Mouse (Mus musculus) neural tube, embryonic 11.5 days (tissue): ENCODE data around the gene Rpap3. TPM values are rescaled to one million over a fixed set of nuclear protein-coding genes. Genes with fewer than 3 reads are reported as not detected.

ENCODE experiments used
- ATAC-seq: fragments of 200-750 bp; cut with Nextera tagmentation; 2 replicates; pipeline ENCODE4 v1.8.0; 2017; ENCODE audit warnings: moderate number of reproducible peaks, mild to moderate bottlenecking, moderate TSS enrichment, moderate library complexity; ENCODE audit not compliant: insufficient read depth, low FRiP score, low TSS enrichment
- DNase-seq: peaks from one replicate; pipeline ENCODE4 v3.0.0-alpha.2; 2015; ENCODE audit warnings: low spot score
- H3K27ac ChIP-seq: fragments of 300-500 bp; sonication (generic); 2 replicates; pipeline ENCODE4 v1.5.1; 2014; ENCODE audit warnings: low read depth, mild to moderate bottlenecking, low read length
- H3K27me3 ChIP-seq: fragments of 300-500 bp; sonication (generic); 2 replicates; pipeline ENCODE4 v1.6.1; 2014; ENCODE audit warnings: mild to moderate bottlenecking, low read length, mixed read lengths; ENCODE audit not compliant: control insufficient read depth, insufficient read depth
- H3K36me3 ChIP-seq: fragments of 300-500 bp; sonication (generic); 2 replicates; pipeline ENCODE4 v1.6.1; 2014; ENCODE audit warnings: mild to moderate bottlenecking, low read length, moderate library complexity, mixed read lengths; ENCODE audit not compliant: control insufficient read depth, insufficient read depth
- H3K4me1 ChIP-seq: fragments of 300-500 bp; sonication (generic); 2 replicates; pipeline ENCODE4 v1.6.1; 2014; ENCODE audit warnings: low read length, mixed read lengths; ENCODE audit not compliant: control insufficient read depth, insufficient read depth
- H3K4me2 ChIP-seq: fragments of 300-500 bp; sonication (generic); 2 replicates; pipeline ENCODE4 v1.6.1; 2014; ENCODE audit warnings: low read depth, mild to moderate bottlenecking, moderate library complexity
- H3K4me3 ChIP-seq: fragments of 300-500 bp; sonication (generic); 2 replicates; pipeline ENCODE4 v1.5.1; 2014; ENCODE audit warnings: low read depth, low read length
- H3K9ac ChIP-seq: fragments of 300-500 bp; sonication (generic); 2 replicates; pipeline ENCODE4 v1.6.1; 2014; ENCODE audit warnings: mild to moderate bottlenecking, low read length
- H3K9me3 ChIP-seq: fragments of 300-500 bp; sonication (generic); 2 replicates; pipeline ENCODE4 v1.6.1; 2016; ENCODE audit warnings: low read length; ENCODE audit not compliant: control insufficient read depth
- WGBS: fragments of 180-500 bp; shearing (Covaris S2); extraction: QIAGEN DNeasy Blood & Tissue Kit; methylation state at CpG from one replicate; pipeline ENCODE4 v1.1.7; 2014; 5-methylcytosine and 5-hydroxymethylcytosine counted together
- polyA plus RNA-seq: library from polyadenylated mRNA; unstranded; fragments of >200 nt; fragmentation: Nextera tagmentation; extraction: Ambion mirVana; gene quantifications from 2 replicates; pipeline ENCODE4 v1.2.1, GENCODE M21; 2014

Gene Rpap3
- polyA plus RNA-seq, 1 experiment from 2014 or later = 43.6 TPM

DNA sequence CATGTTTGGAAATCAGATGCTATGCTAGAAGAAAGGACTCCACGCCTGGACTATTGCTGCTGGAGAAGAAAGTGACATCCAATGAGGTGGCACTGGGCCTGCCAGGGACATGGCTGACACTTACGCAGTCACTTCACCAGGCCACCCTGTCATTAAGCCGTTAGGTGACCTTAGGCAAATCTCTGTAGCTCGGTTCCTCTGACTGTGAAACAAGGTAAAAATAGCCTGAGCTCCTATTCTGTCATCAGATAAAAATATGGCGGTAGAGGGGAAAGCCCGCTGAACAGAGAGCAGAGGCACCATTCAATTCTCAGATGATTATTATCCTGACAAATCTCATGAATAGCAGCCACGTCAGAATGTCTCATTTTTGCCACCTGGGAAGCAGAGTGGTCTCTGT lies 36.4 kb upstream of the Rpap3 start:
- no peaks in the 10 kb centered on the region for H3K36me3 ChIP-seq
- no peak for DNase-seq
- no peaks in the 10 kb centered on the region for H3K27me3 ChIP-seq
- 73% methylated on average over 7 of the region's 7 CpGs for WGBS
- H3K4me1 ChIP-seq = no peaks in the 10 kb centered on the region
- H3K27ac ChIP-seq = no peak overlapping the region
- no peak for ATAC-seq
- no peaks in the 10 kb centered on the region for H3K9me3 ChIP-seq
- H3K9ac ChIP-seq = no peak overlapping the region
- no peak overlapping the region for H3K4me2 ChIP-seq
- no peak overlapping the region for H3K4me3 ChIP-seq

DNA sequence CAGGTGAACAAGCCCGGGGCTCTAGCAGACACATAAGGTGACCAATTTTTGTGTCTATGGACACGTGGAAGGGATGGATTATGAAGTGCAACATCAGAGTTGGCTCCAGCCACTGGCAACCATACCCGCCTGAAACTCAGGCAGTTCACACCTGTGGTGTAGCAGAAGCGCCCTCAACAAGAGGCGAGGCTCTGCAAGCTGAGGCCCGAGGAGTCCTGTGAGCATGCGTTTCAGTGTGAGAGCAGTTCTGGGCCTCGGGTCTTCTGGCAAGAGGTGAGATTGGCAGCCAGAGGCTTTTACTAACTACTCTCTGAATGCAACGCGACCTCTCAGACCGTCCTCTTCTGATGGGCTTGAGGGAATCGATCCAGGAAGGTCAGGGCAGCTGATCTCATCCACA lies 36.0 kb upstream of the Rpap3 start:
- H3K9me3 ChIP-seq = no peaks in the 10 kb centered on the region
- WGBS = 77% methylated on average over 12 of the region's 12 CpGs
- no peak overlapping the region for H3K27ac ChIP-seq
- DNase-seq (no peak), ATAC-seq (no peak)
- H3K27me3 ChIP-seq = no peaks in the 10 kb centered on the region
- H3K4me3 ChIP-seq = no peak overlapping the region
- no peak overlapping the region for H3K4me2 ChIP-seq
- no peaks in the 10 kb centered on the region for H3K36me3 ChIP-seq
- no peak overlapping the region for H3K9ac ChIP-seq
- no peaks in the 10 kb centered on the region for H3K4me1 ChIP-seq

DNA sequence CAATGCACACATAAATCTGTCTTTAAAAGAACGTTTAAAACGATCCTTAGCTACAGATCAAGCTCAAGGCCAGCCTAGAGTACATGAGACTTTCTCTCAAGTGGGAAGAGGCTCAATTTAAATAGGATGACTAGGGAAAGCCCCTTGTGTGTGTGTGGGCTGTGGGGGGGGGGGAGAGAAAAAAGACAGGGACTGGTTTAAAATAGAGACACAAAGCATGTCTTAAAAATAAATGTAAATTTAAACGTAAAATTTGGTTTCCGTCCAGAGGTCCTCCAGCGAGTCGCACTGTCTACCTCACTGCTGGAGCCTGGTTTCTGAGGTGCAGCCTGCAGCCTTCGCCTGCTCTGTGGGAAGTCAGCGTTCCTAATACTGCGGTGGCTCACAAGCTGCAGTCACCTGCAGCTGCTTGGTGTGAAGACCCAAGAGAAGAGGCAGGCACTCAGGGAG lies 34.7 kb upstream of the Rpap3 start:
- Histone ChIP-seq H3K9ac (no peak overlapping the region), H3K4me1 (no peaks in the 10 kb centered on the region), H3K9me3 (no peaks in the 10 kb centered on the region), H3K27ac (no peak overlapping the region), H3K4me2 (no peak overlapping the region), H3K27me3 (no peaks in the 10 kb centered on the region), H3K36me3 (no peaks in the 10 kb centered on the region), H3K4me3 (no peak overlapping the region)
- WGBS = 88% methylated on average over 9 of the region's 9 CpGs
- no peak for DNase-seq
- no peak for ATAC-seq

DNA sequence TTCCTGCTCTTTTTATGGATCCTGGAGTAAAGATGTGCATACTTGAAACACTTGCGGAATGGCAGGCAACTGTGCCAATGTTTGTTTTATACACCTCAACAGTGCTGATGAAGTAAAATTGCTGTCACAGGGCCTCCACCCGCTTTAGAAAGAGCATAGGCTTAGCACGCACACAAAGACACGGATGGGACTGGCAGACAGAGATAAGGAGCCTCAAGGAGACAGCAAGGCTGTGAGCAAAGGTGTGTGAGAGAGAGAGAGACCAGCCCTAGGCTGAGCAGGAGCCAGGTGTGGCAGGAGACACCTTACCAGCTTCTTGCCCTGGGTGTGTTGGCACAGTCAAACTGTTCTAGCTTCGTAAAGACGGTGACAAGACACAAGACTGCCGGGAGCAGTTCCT lies 33.3 kb upstream of the Rpap3 start:
- H3K27ac ChIP-seq = no peak overlapping the region
- no peaks in the 10 kb centered on the region for H3K9me3 ChIP-seq
- H3K4me3 ChIP-seq = no peak overlapping the region
- ATAC-seq = no peak
- DNase-seq = no peak
- no peak overlapping the region for H3K9ac ChIP-seq
- H3K4me2 ChIP-seq = no peak overlapping the region
- no peaks in the 10 kb centered on the region for H3K36me3 ChIP-seq
- no peaks in the 10 kb centered on the region for H3K27me3 ChIP-seq
- WGBS = 95% methylated on average over 7 of the region's 7 CpGs
- no peaks in the 10 kb centered on the region for H3K4me1 ChIP-seq

DNA sequence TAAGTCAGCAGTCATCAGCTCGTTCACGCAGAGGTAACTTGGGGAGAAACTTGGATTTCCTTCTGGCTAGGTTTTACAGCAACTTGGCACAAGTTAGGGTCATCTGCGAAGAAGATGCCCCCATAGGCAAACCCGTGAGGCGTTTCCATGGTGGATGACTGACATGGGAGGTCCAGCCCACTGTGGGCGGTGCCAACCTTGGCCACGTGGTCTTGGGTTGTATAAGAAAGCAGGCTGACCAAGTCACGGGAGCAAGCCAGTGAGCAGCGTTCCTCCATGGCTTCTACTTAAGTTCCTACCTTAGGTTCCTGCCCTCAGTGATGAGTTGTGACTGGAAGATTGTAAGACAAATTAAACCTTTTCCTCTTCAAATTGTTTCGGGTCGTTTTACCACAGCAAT lies 26.4 kb upstream of the Rpap3 start:
- no peak overlapping the region for H3K9ac ChIP-seq
- 91% methylated on average over 11 of the region's 11 CpGs for WGBS
- no peak overlapping the region for H3K4me3 ChIP-seq
- H3K9me3 ChIP-seq = no peaks in the 10 kb centered on the region
- H3K27ac ChIP-seq = no peak overlapping the region
- ATAC-seq = no peak
- H3K27me3 ChIP-seq = no peaks in the 10 kb centered on the region
- H3K36me3 ChIP-seq = no peaks in the 10 kb centered on the region
- no peaks in the 10 kb centered on the region for H3K4me1 ChIP-seq
- no peak overlapping the region for H3K4me2 ChIP-seq
- no peak for DNase-seq

DNA sequence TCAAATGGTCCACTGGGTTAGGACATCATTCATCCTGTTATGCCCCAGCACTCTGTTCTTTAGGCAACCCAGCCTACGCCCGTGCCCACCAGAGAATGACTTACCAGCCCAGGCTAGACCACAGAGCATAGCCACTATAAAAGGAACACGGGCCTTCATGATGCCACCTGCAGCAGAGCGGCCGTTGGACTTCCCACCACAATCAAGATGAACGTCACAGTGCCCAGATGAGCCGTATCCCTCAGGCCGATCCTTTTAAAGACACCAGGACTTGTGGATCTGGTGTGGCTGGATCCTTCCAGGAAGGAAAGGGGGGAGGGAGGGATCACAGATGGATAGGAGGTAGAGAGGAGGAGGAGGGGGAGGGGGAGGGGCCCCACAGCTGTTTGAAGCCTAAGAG lies 25.5 kb upstream of the Rpap3 start, which contains the start of gene Endou:
TSS of gene Endou (minus strand) at position 229 of the 400 bp plus-strand sequence.
- 91% methylated on average over 8 of the region's 8 CpGs for WGBS
- DNase-seq (no peak), ATAC-seq (no peak)

DNA sequence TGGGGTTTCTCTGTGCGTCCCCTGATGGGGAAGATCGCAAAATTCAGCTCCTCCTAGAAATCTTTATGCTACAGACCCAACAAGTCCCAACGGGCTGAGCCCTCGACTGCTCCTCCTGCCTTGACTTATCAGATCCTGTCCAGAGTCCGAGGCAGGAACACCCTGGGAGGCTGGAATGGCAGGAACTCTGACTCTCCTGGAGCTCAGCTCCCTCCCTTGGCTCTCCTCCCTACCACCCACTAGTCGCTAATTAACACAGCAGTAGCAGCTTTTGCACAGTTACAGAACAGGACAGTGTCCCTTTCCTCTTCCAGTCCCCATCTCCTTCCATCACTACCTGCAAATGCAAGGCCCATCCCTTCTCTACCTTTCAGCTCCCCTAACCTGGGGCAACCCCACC lies 24.7 kb upstream of the Rpap3 start:
- 68% methylated on average over 6 of the region's 6 CpGs for WGBS
- Histone ChIP-seq H3K27me3 (no peaks in the 10 kb centered on the region), H3K36me3 (no peaks in the 10 kb centered on the region), H3K9me3 (no peaks in the 10 kb centered on the region), H3K9ac (no peak overlapping the region), H3K4me1 (no peaks in the 10 kb centered on the region), H3K4me3 (no peak overlapping the region), H3K27ac (no peak overlapping the region), H3K4me2 (no peak overlapping the region)
- DNase-seq (no peak), ATAC-seq (no peak)

More for the DNA sequence above, 25.5 kb upstream of the Rpap3 start, which contains the start of gene Endou:
- H3K9me3 ChIP-seq = no peaks in the 10 kb centered on the region
- no peak within 1 kb of the TSS for H3K4me2 ChIP-seq
- no peak within 1 kb of the TSS for H3K4me3 ChIP-seq
- H3K27ac ChIP-seq = no peak within 1 kb of the TSS
- no peaks in the 10 kb centered on the region for H3K36me3 ChIP-seq
- no peaks in the 10 kb centered on the region for H3K27me3 ChIP-seq
- H3K4me1 ChIP-seq = no peaks in the 10 kb centered on the region
- H3K9ac ChIP-seq = no peak within 1 kb of the TSS

DNA sequence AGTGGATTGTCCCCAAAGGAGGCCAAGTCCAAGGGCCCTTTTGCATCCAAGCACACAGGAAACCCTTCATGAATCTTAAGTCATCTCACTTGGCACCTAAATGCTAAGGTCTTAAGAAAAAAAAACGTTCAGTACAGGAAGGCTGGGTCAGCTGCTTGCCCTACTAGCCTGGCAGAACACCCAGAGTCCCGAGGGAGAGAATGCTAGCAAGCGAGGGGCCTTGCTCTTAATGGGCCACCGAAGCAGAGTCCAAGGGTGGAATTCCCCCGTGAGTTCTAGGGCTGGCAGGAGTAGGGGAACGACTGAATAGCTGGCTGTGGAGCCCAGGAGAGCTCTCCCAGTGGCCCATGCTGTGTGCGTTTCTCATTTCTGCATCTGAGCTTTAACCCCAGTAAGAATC lies 23.2 kb upstream of the Rpap3 start:
- Histone ChIP-seq H3K4me2 (no peak overlapping the region), H3K27me3 (no peaks in the 10 kb centered on the region), H3K9ac (no peak overlapping the region), H3K4me3 (no peak overlapping the region), H3K4me1 (no peaks in the 10 kb centered on the region), H3K27ac (no peak overlapping the region), H3K9me3 (no peaks in the 10 kb centered on the region), H3K36me3 (no peaks in the 10 kb centered on the region)
- WGBS = 68% methylated on average over 7 of the region's 7 CpGs
- no peak for DNase-seq
- ATAC-seq = no peak

DNA sequence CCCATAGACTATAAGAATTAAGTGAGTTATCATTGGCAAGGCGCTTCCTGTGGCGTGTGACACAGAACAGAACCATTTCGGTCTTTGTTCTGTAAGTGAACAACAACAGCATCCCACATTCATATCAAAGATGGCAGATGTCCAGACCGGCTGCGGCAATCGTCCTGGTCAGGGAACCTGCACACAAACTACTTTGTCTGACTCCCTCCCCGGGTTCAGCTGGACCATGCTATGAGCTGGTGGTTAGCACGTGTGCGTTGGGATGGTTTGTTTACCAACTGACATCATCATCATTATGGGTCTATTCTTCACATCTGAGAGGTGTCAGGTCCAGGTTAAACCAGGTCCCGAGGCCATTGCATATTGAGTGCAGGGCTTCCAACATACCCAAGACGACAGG lies 22.8 kb upstream of the Rpap3 start:
- no peaks in the 10 kb centered on the region for H3K36me3 ChIP-seq
- no peaks in the 10 kb centered on the region for H3K4me1 ChIP-seq
- WGBS = 91% methylated on average over 11 of the region's 11 CpGs
- H3K4me2 ChIP-seq = no peak overlapping the region
- DNase-seq (no peak), ATAC-seq (no peak)
- H3K9ac ChIP-seq = no peak overlapping the region
- no peaks in the 10 kb centered on the region for H3K27me3 ChIP-seq
- no peak overlapping the region for H3K27ac ChIP-seq
- H3K4me3 ChIP-seq = no peak overlapping the region
- no peaks in the 10 kb centered on the region for H3K9me3 ChIP-seq
